Mouse (Mus musculus) effector memory CD4-positive, alpha-beta T cell, adult 5 months (primary cell): ENCODE results near the gene Col27a1. TPM values are rescaled to one million over a fixed set of nuclear protein-coding genes. Genes with fewer than 3 reads are reported as not detected.

ENCODE experiments used
- polyA plus RNA-seq: library from polyadenylated mRNA; unstranded; fragments of 100-300 nt; shearing (Covaris generic); gene quantifications from one replicate; pipeline ENCODE4 v1.2.1, GENCODE M21; 2017

Col27a1 gene
- 0.49 TPM for polyA plus RNA-seq

DNA sequence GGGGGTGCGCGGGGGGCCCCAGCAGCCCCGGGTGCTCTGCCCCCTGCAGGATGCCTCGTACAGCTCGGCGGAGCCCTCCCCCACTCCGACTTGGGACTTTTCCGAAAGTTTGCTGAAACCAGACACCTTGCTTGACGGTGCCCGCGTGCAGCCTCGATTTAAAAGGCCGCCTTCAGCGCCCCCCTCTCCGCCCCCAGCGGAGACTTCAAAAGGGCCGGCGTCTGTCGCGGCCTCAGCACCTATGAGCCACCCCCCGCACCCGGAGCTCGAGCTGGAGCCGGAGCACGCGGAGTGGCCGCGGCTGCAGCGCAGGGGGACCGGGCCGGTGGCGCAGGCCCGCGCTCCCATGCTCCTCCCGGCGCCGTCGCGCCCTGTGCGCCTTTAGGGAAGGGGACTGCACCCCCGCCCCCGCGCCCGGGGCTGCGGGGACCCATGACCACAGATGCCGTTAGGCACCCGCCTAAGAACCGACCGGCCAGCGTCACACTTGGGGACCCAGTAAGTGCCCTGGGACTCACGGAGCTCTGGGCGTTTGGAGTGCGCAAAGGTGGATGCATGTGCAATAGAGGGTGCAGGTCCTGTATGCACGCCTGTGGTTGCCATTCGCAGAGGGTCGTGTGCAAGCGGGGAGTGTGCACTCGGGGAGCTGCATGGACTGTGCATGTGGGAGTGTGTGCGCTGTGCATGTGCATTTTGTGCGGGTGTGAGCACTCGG lies at the start of gene Col27a1:
Gene Col27a1 (plus strand): TSS at position 98 of the 715 bp plus-strand sequence.

GRCm38 (mm10) chr4:63171969-63172685 lies 41.7 kb upstream of the Col27a1 start, which contains the start of gene Kif12:
Gene Kif12 (minus strand): TSS chr4:63172131.

DNA sequence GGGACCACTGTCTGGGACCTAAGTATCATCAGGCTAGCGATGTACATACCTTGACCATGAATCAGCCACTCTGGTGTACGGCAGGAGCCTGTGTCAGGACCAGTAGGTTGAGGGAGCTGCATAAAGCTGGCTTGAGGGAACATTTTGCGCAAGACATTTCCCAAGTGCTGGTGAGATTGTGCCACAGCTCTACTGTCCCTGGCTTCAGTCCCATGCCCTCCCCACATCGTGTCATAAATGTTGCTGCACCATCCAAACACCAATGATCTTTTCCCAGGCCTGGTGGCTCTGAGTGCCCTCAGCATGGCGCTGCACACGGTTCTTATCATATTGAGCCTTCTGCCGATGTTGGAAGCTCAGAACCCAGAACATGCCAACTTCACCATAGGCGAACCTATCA lies 130.5 kb downstream of the Col27a1 start, which contains the start of gene Orm1:
Gene Orm1 (plus strand): TSS at position 266 of the 400 bp plus-strand sequence.

DNA sequence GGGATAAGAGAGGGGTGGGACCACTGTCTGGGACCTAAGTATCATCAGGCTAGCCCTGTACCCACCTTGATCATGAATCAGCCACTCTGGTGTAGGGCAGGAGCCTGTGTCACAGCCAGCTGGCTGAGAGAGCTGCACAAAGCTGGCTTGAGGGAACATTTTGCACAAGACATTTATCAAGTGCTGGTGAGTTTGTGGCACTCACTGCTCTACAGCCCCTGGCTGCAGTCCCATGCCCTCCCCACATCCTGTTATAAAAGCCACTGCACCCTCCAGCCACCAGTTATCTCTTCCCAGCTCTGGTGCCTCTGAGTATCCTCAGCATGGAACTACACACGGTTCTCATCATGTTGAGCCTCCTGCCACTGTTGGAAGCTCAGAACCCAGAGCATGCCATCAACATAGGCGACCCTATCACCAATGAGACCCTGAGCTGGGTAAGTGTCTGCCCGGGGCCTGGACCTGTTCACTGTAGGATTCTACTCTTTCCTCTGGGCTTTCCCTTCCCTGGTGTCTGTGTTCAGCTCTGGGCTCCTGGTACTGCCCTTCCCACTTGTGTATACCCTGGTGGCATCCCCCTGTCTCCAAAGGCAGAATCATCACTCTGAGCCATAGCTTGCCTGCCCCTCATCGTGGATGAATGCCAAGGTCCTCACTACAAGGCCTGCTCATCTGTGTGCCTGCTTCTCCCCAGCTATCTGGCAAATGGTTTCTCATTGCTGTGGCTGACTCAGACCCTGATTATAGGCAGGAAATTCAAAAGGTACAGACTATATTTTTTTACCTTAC lies 142.3 kb downstream of the Col27a1 start, which contains the start of gene Orm3:
Gene Orm3 (plus strand): TSS at position 286 of the 789 bp plus-strand sequence.

GRCm38 (mm10) chr4:63362150-63362549 lies 148.3 kb downstream of the Col27a1 start, which contains the start of gene Orm2:
Gene Orm2 (plus strand): TSS chr4:63362449.

Other genes starting within 250 kb of the Col27a1 start
- not detected for gene Zfp618, start 248.4 kb upstream of the Col27a1 start, polyA plus RNA-seq
- not detected for gene Ambp, start 59.2 kb upstream of the Col27a1 start, polyA plus RNA-seq
- gene Kif12, start 41.9 kb upstream of the Col27a1 start, polyA plus RNA-seq, result not detected
- gene Orm1, start 130.6 kb downstream of the Col27a1 start, polyA plus RNA-seq, result not detected
- gene Orm3, start 142.2 kb downstream of the Col27a1 start, polyA plus RNA-seq, result not detected
- gene Orm2, start 148.4 kb downstream of the Col27a1 start, polyA plus RNA-seq, result not detected
- 318 TPM for gene Akna, start 189.3 kb downstream of the Col27a1 start, polyA plus RNA-seq